Mouse (Mus musculus): ENCODE data around the gene Apobec3.

The Apobec3 gene

GRCm38 (mm10) chr15:79891436-79892212, at the start of gene Apobec3:
Gene Apobec3, plus strand, starts transcription at chr15:79891659.
- peak; percentile 50 for DNase-seq

DNA sequence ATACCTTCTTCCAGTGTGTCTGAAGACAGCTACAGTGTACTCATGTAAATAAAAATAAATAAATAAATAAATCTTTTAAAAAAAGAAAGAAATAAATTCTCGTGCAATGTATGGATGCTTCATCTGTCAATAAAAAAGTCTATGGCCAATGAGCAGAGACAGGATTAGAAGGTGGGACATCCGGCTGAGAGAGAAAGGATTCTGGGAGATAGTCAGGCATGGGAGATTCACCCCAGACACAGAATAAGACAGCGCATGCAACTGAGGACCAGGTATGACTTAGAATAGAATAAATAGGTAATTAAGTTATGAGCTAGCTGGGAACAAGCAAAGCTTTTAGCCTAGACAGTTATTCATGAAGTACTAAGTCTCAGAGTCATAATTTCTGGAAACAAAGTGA, 48.5 kb upstream of the Apobec3 start:
- no peak for DNase-seq

DNA sequence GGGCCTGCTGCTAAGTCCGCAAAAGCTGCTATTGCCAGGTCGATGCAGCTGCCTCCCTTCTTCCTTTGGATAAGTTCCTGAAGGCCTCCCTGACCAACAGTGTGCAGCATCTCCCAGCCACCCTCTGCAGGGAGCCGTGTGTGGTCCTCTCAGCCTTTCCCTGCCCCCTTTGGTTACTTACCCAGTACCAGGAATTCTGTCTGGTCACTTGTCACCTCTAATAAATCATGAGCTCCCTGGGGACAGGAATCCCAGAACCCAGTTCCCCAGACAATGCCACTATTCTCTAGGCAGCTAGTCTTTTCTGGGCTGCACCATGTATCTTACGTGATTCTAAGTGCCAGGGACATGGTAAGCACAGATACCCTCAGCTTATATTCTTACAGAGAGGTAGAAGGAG, 45.5 kb upstream of the Apobec3 start:
- no peak for DNase-seq

DNA sequence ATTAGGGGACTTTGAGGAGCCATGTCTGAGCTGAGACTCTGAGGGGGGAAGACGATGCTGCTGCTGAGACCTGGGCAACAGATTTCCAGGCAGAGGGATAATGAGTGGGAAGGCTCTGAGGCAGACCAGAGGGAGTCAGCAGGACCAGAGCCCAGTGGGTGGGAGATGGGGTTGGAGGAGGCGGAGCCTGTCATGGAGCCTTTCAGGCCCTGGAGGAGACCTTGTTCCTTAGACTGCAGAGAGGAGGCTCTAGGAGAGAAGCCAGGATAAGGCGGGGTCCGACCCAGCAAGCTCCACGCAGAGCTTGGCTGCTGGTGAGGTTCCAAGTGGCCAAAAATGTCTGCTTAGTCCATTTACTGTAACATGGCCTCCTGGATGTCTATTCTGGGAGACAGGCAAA, 44.4 kb upstream of the Apobec3 start:
- no peak for DNase-seq

DNA sequence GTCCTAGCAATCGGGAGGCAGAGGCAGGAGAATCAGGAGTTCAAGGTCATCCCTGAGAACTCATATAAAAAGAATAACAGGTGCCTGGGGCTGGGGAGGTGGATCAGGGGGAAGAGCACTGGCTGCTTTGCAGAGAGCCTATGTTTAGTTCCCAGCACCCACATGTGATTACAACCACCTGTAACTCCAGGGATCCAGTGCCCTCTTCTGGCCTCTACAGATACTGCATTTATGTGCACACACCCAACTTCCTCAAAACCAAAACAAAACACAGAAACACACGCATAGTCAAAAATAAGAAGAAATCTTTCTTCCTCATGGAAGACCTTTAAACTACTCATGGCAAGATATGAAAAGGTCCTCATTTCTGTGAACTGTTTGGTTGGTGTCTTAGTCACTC, 41.3 kb upstream of the Apobec3 start:
- no peak for DNase-seq

- DNase-seq, result no peak
Observed at GRCm38 (mm10) chr15:79858979-79859378, 32.5 kb upstream of the Apobec3 start.

GRCm38 (mm10) chr15:79859821-79860220, 31.6 kb upstream of the Apobec3 start:
- DNase-seq, result no peak

- no peak for DNase-seq
Observed at GRCm38 (mm10) chr15:79867260-79868002, 24.0 kb upstream of the Apobec3 start.

DNA sequence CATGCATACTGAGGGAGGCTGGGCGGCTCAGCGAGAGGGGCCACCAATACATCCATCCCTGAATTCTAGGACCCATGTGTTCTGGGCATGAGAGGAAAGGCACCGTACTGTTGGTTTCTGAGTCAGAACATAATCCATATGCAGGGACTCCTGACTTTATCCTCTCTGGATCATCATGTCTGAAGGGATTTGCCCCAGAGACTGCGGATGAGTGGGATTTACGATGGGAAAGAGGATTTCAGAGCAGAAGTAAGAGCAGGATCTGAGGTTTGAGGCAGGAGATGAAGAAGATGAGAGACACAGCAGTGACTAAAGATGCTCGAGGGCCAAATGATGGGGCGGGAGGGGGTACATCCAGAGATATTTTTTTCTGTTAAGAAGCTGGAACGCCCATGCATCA, 17.9 kb upstream of the Apobec3 start:
- no peak for DNase-seq

GRCm38 (mm10) chr15:79873995-79874394, 17.5 kb upstream of the Apobec3 start:
- DNase-seq, result no peak

- no peak for DNase-seq
Observed at GRCm38 (mm10) chr15:79875261-79875995, 16.0 kb upstream of the Apobec3 start.

- DNase-seq, result no peak
Observed at GRCm38 (mm10) chr15:79878725-79879136, 12.7 kb upstream of the Apobec3 start.

GRCm38 (mm10) chr15:79879319-79879718, 12.1 kb upstream of the Apobec3 start:
- DNase-seq, result peak; percentile 63

DNA sequence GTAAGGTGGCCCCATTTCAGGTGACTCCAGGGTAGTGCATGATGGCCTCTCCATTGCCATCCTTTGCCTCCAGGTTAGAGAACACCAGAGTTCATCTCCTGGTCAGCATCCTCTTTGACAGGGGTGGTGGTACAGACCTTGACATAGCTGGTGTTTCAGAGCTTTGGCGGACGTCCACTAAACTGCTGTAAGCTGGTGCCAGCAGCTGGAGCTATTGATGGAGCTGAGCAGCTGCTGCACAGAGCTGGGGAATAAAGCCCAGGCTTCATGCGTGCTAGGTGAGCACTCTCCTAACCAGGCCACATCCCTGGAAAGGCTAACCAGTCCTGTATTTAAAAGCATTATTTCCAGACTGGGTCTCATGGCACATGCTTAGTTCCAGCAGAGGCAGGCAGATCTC, 11.0 kb upstream of the Apobec3 start:
- peak; percentile 23 for DNase-seq

DNA sequence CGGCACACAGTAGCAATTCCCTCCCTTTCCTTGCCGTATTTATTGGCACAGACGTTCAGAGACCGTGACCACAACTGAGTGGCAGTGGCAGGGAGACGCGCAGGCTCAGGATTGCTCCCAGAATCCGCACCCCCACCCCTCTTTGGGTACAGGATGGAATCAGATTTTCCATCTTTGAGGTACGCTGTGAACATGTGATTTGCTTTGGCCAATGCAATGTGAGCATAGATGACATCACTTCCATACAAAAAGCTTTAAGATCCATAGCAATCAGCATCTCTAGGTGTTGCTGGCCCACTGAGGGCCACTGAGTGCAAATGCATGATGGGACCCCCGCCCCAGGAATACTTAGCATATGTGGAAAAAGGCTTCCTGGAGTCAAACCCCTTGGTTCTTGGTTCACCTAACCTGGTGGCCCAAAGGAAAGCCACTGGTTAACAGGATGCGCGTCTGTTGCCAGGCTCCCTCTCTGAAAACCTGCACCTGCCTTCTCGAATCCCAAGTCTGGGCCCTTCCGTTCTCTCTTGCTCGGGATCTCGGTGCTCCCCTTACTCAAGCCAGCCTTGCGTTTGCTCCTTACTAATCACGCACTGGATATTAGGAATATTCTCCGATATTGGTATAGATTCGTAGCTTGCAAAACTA, 8.7 kb upstream of the Apobec3 start:
- peak; percentile 62 for DNase-seq

GRCm38 (mm10) chr15:79883352-79883822, 8.1 kb upstream of the Apobec3 start:
- peak; percentile 93 for DNase-seq

GRCm38 (mm10) chr15:79884820-79885219, 6.6 kb upstream of the Apobec3 start:
- DNase-seq, result peak; percentile 24

- DNase-seq, result no peak
Observed at GRCm38 (mm10) chr15:79892213-79892541, 718 bp downstream of the Apobec3 start.

GRCm38 (mm10) chr15:79892995-79893823, 1.8 kb downstream of the Apobec3 start:
- no peak for DNase-seq

DNA sequence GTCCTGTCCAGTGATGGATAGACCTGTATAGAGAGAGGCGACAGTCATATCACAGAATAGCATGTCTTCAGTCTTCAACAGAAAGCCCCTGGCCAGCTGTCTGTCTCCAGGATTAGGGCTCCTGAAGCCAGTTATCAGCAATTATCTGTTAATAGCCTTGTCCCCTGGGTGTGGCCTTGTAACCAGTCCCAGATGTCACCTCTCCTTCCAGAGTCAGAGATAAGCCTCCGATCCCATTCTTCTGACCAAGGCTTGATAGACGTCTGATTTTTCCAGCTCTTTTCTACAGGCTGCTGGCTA, 2.3 kb downstream of the Apobec3 start:
- no peak for DNase-seq

DNA sequence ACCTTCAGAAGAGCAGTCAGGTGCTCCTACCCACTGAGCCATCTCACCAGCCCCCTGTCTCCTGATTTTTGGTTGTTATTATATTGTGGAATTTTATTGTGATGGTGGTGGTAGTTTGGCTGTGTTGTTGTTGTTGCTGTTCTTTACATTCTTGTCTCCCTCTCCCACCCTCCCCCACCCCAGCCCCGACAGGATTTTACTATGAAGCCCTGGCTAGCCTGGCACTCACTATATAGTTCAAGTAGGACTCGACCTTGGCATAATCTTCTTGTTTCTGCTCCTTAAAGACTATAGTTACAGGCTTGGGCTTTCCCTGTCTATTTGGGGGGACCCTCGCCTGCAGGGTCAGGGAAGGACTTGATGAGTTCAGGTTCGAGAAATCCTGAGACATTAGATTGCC, 2.9 kb downstream of the Apobec3 start:
- DNase-seq, result no peak
